Mouse (Mus musculus) ES-E14 (cell line): Measurements from ENCODE around the gene Ddx19a. TPM values are rescaled to one million over a fixed set of nuclear protein-coding genes. Genes with fewer than 3 reads are reported as not detected.
A peak's percentile ranks its signal among the peaks of the same experiment; 100 is the strongest.
"Not testable (repeated sequence)": the region's sequence is repeated elsewhere in the genome, so short reads cannot be mapped to it uniquely, and the experiment has no call there.

Experiments used
- DNase-seq: peaks from one replicate; pipeline ENCODE4 v3.0.0-alpha.2; 2013; ENCODE audit warnings: low read depth, low spot score
- H3K27ac ChIP-seq: 2 replicates; pipeline ENCODE4 v1.5.1; 2012; ENCODE audit warnings: low read depth, mild to moderate bottlenecking, low read length, moderate library complexity, mixed read lengths; ENCODE audit not compliant: poor library complexity, insufficient read depth, severe bottlenecking
- H3K36me3 ChIP-seq: 2 replicates; pipeline ENCODE4 v1.6.1; 2012; ENCODE audit warnings: mild to moderate bottlenecking, low read length, moderate library complexity, mixed read lengths; ENCODE audit not compliant: control insufficient read depth, poor library complexity, insufficient read depth, severe bottlenecking
- H3K4me1 ChIP-seq, 2 experiments: fragments of 150-350 bp in 1 of 2; sonication (generic) in 1 of 2; 2 replicates each; pipeline ENCODE4 v1.6.1; 2012; ENCODE audit warnings: low read length in 2 of 2, mild to moderate bottlenecking in 1 of 2, mixed read lengths in 1 of 2; ENCODE audit not compliant: control insufficient read depth in 2 of 2, insufficient read depth in 2 of 2, poor library complexity in 1 of 2
- H3K4me3 ChIP-seq, 2 experiments: fragments of 150-350 bp in 1 of 2; sonication (generic) in 1 of 2; 2 replicates each; pipeline ENCODE4 v1.5.1; 2012; ENCODE audit warnings: low read length in 2 of 2, low read depth in 1 of 2, mild to moderate bottlenecking in 1 of 2, mixed read lengths in 1 of 2; ENCODE audit not compliant: insufficient read depth in 1 of 2, poor library complexity in 1 of 2, severe bottlenecking in 1 of 2
- H3K9ac ChIP-seq: 2 replicates; pipeline ENCODE4 v1.6.1; 2012; ENCODE audit warnings: low read depth, mild to moderate bottlenecking, low read length, mixed read lengths; ENCODE audit not compliant: poor library complexity, insufficient read depth, severe bottlenecking
- H3K9me3 ChIP-seq: fragments of 150-350 bp; sonication (generic); 2 replicates; pipeline ENCODE4 v1.6.1; 2012; ENCODE audit warnings: low read depth, mild to moderate bottlenecking, low read length; ENCODE audit not compliant: control insufficient read depth, insufficient read depth
- CHD2 ChIP-seq: IDR thresholded peaks from 2 replicates; pipeline ENCODE4 v1.6.1; 2014; ENCODE audit warnings: mild to moderate bottlenecking, low read depth, low read length, inconsistent platforms
- HCFC1 ChIP-seq: IDR thresholded peaks from 2 replicates; pipeline ENCODE4 v1.6.1; 2012; ENCODE audit warnings: low read length, inconsistent platforms, borderline replicate concordance; ENCODE audit not compliant: insufficient read depth
- MAFK ChIP-seq: IDR thresholded peaks from 2 replicates; pipeline ENCODE4 v1.6.1; 2014; ENCODE audit warnings: mild to moderate bottlenecking, low read depth, low read length, inconsistent platforms; ENCODE audit not compliant: insufficient read depth
- ZC3H11A ChIP-seq: IDR thresholded peaks from 2 replicates; pipeline ENCODE4 v1.6.1; 2012; ENCODE audit warnings: low read depth, mild to moderate bottlenecking, inconsistent platforms, low read length, borderline replicate concordance
- ZNF384 ChIP-seq: IDR thresholded peaks from 2 replicates; pipeline ENCODE4 v1.6.1; 2012; ENCODE audit warnings: low read depth, low read length, inconsistent platforms
- in situ Hi-C, 2 experiments: fragments of 600-800 bp; cut with MboI; formaldehyde crosslinking; loops; one replicate each; pipeline ENCODE4 v1.15.1; 2025; ENCODE audit warnings: low sequenced_read_pairs in 2 of 2, inconsistent platforms in 1 of 2; ENCODE audit not compliant: unreplicated experiment in 2 of 2
- total RNA-seq: library from RNA; depleted of rRNA; stranded (reverse); fragments of 300-350 nt; gene quantifications from 2 replicates; pipeline ENCODE4 v1.2.3, GENCODE M21; 2012

Gene Ddx19a
- total RNA-seq, 1 experiment, result 35.5 TPM

DNA sequence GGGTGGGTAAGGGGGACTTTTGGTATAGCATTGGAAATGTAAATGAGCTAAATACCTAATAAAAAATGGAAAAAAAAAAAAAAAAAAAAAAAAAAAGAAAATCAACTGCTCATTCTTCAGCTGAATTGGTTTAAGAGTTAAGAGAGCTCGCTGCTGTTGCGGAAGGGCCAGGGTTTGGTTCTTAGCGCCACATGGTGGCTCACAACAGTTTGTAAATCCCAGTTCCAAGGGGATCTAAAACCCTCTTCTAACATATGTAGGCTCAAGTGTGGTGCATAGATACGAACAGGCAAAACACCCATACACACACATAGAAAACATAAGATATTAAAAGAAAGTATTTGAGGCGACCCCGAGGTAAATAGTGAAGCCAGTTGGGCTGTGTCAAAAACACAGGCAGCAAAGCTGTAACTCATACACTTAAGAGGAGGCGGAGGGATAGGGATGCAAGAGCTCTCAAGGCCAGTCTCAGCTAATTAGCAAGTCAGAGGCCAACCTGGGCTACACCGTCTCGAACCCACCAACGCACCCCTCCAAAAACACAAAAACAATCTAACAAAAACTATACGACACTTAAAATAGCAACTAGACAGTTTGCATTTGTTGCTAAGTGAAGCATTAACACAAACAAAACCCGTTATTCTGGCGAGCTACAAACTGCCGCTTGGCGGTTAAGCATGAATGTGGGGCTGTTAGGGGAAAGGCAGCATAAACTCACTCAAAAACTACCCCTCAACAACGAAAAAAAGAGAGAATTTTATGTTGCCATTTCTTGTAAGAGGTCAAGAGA is 764 bp downstream of the Ddx19a start:
- in situ Hi-C loops, result no loop called here
- Histone ChIP-seq H3K9me3 (no peaks in the 10 kb centered on the region), H3K36me3 (peaks cover 4% of the 10 kb centered on the region), H3K9ac (peak overlapping the region; percentile 90), H3K4me1 (no peaks in the 10 kb centered on the region), H3K27ac (no peak overlapping the region), H3K4me3 (peak overlapping the region; percentile 92 to 95)
- TF ChIP-seq ZNF384 (no peak), CHD2 (no peak), HCFC1 (no peak), ZC3H11A (no peak), MAFK (no peak)
- DNase-seq, result peak; percentile 15

GRCm38 (mm10) chr8:110990017-110990416 is 7.6 kb downstream of the Ddx19a start:
- no peaks in the 10 kb centered on the region for H3K9me3 ChIP-seq
- in situ Hi-C loops, result no loop called here
- peaks cover 33% of the 10 kb centered on the region for H3K36me3 ChIP-seq
- TF ChIP-seq CHD2 (no peak), ZC3H11A (no peak), HCFC1 (no peak), ZNF384 (no peak), MAFK (no peak)
- DNase-seq, result no peak
- no peaks in the 10 kb centered on the region for H3K4me1 ChIP-seq
- no peak overlapping the region for H3K9ac ChIP-seq
- no peak overlapping the region for H3K27ac ChIP-seq
- no peak overlapping the region for H3K4me3 ChIP-seq

DNA sequence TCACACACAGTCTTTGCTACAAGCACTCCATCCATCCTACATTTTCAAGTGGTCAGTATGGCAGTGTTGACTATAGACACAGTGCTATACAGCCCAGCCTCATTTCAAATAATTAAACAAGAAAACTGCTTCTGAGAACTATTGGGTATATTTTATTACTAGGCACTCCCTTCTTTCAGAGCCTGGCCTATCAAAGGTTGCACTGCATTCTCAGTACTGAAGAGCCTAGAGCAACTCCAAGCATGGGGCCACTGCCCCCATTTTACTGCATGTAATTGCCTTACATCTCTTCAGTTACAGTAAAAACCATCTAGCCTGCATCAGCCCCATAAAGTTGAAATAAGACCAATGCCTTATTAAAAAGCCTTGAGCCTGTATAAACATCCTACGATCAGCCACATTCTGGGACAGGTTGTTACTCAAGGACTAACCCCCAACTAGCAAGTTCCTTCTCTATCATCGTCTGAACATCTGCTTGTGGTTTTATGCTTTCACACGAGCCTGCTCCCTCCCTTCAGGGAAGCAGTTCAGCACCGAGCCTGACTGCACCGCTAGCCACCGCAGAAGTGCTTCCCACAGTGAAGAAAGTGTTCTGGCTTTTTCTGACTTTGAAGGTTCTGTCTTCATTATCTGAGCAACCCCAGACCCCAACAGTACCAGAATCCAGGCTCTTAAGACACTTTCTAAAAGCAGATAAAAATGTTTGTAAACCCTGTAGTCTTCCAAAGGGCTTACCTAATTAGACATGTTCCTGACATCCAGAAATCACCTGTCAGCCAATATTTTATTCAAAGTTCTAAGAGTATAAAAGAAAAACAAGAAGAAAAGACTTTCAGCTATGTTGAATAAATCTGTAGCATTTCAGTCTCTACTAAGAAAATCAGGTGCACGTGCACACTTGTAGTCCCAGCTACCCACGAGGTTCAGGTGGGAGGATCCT is 9.5 kb downstream of the Ddx19a start:
- Histone ChIP-seq H3K9ac (no peak overlapping the region), H3K4me1 (no peaks in the 10 kb centered on the region), H3K9me3 (no peaks in the 10 kb centered on the region), H3K27ac (no peak overlapping the region), H3K4me3 (no peak overlapping the region), H3K36me3 (peaks cover 42% of the 10 kb centered on the region)
- DNase-seq, result no peak
- in situ Hi-C loops, result no loop called here
- no peak for TF ChIP-seq CHD2
- TF ChIP-seq ZC3H11A, result no peak
- no peak for TF ChIP-seq ZNF384
- no peak for TF ChIP-seq MAFK
- TF ChIP-seq HCFC1, result no peak

GRCm38 (mm10) chr8:110981304-110981703 is 16.3 kb downstream of the Ddx19a start:
- Histone ChIP-seq H3K36me3 (peaks cover 38% of the 10 kb centered on the region), H3K4me3 (no peak overlapping the region), H3K9me3 (no peaks in the 10 kb centered on the region), H3K4me1 (0 out of 4 replicates have a peak, but pooled peaks cover 0 to 2% of the 10 kb centered on the region in 2 experiments), H3K27ac (no peak overlapping the region), H3K9ac (no peak overlapping the region)
- in situ Hi-C loops, result no loop called here
- DNase-seq, result no peak
- TF ChIP-seq ZC3H11A (no peak), MAFK (no peak), HCFC1 (no peak), CHD2 (no peak), ZNF384 (no peak)

GRCm38 (mm10) chr8:110977987-110978386 is 19.6 kb downstream of the Ddx19a start:
- H3K36me3 ChIP-seq, result peaks cover 30% of the 10 kb centered on the region
- H3K4me1 ChIP-seq, H3K9me3 ChIP-seq, DNase-seq, H3K9ac ChIP-seq, H3K27ac ChIP-seq, in situ Hi-C loops, H3K4me3 ChIP-seq: not testable (repeated sequence)

DNA sequence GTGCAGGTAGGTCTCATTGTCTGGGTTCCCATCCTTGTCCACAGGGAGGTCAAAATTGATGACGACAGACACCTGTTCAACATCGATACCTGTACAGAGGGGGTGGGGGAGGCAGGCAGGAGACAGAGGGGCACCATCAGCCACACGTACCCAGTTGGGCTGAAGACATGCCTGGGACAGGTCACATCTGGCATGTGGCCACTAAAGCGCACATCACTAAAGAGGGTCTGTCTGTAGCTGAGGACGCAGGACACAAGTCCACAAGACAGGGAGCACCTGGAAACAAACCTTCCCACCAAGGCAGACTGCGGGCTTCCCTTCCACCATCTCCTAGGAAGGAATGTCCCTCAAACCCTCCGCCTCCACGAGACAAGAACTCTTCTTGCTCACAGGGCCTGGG is 21.1 kb downstream of the Ddx19a start:
- peaks cover 30% of the 10 kb centered on the region for H3K36me3 ChIP-seq
- H3K4me3 ChIP-seq, DNase-seq, H3K9ac ChIP-seq, in situ Hi-C loops, H3K9me3 ChIP-seq, H3K27ac ChIP-seq, H3K4me1 ChIP-seq: not testable (repeated sequence)
